Mouse (Mus musculus) cerebellum, adult 2 months (tissue): Measurements from ENCODE around the gene Duxbl2.
"Not testable (repeated sequence)": the region's sequence is repeated elsewhere in the genome, so short reads cannot be mapped to it uniquely, and the experiment has no call there.

Experiments
- CTCF ChIP-seq: fragments of 200-500 bp; IDR thresholded peaks from 2 replicates; pipeline ENCODE4 v1.5.1; 2011; ENCODE audit warnings: low read depth, mild to moderate bottlenecking, control low read depth, low read length, moderate library complexity, borderline replicate concordance; ENCODE audit not compliant: insufficient read depth
- POLR2A ChIP-seq: fragments of 200-500 bp; IDR thresholded peaks from 2 replicates; pipeline ENCODE4 v1.6.1; 2011; ENCODE audit warnings: low read length, control low read depth, borderline replicate concordance; ENCODE audit not compliant: insufficient read depth

GRCm38 (mm10) chr14:26161156-26161555 lies 43.0 kb downstream of the Duxbl2 start:
- not testable (repeated sequence) for TF ChIP-seq CTCF, POLR2A
